Mouse (Mus musculus): ENCODE data around the gene Padi1. TPM values are rescaled to one million over a fixed set of nuclear protein-coding genes. Genes with fewer than 3 reads are reported as not detected.

The Padi1 gene
- total and polyA plus RNA-seq, 2 experiments from 2014 or later: not detected

- no peak overlapping the region for H3K4me2 ChIP-seq (ENCODE audit: low read depth, low read length)
- no peak for TF ChIP-seq EP300 (IDR thresholded peaks at IDR 0.05; ENCODE audit: low read depth)
- TF ChIP-seq CTCF (IDR thresholded peaks at IDR 0.05; ENCODE audit: low read depth): no peak
- no peak overlapping the region for H3K9ac ChIP-seq (replicated peaks; ENCODE audit: low read depth, low read length)
- WGBS: 25% methylated on average over 10 of the region's 10 CpGs
- H3K36me3 ChIP-seq (replicated peaks; ENCODE audit: control insufficient read depth, insufficient read depth, low read length): no peaks in the 10 kb centered on the region
- H3K9me3 ChIP-seq (replicated peaks; ENCODE audit: control insufficient read depth, low read length): no peaks in the 10 kb centered on the region
- H3K4me1 ChIP-seq (ENCODE audit: control insufficient read depth, insufficient read depth): peaks cover 17% of the 10 kb centered on the region
- H3K4me3 ChIP-seq (ENCODE audit: low read depth, low read length): no peak overlapping the region
- no peak for DNase-seq (ENCODE audit: low spot score)
- H3K27ac ChIP-seq (ENCODE audit: low read depth): no peak overlapping the region
- H3K27me3 ChIP-seq (ENCODE audit: control insufficient read depth, insufficient read depth, low read length): peaks cover 8% of the 10 kb centered on the region; the same call in 1 of the 2 replicates
- no peak for ATAC-seq (ENCODE audit: insufficient read depth, low read depth)
These were observed 29.3 kb downstream of the Padi1 start for GRCm38 (mm10) chr4:140815996-140816917.

DNA sequence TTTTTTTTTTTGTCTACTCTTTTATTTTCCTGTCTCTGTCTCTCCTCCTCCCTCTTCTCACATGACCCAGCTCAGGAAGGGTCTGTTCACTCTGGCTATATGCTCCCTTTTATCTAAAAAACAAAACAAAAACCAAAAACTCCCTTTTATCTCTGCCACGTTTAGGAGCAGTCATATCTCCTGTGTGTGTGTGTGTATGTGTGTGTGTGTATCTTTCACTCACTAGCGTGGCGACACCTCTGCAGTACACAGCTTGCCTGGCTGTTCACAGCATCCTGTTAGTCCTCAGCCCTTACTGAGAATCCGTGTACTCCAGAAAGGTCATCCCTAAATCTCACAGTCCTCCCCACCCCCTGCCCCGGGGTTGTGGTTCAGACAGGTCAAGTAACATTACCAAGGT, 30.1 kb downstream of the Padi1 start:
- 45% methylated on average over 5 of the region's 5 CpGs for WGBS
- H3K4me1 ChIP-seq (ENCODE audit: control insufficient read depth, insufficient read depth): peaks cover 17% of the 10 kb centered on the region
- H3K9ac ChIP-seq (replicated peaks; ENCODE audit: low read depth, low read length): no peak overlapping the region
- no peak overlapping the region for H3K4me2 ChIP-seq (ENCODE audit: low read depth, low read length)
- H3K27me3 ChIP-seq (ENCODE audit: control insufficient read depth, insufficient read depth, low read length): peaks cover 8% of the 10 kb centered on the region; the same call in 1 of the 2 replicates
- H3K4me3 ChIP-seq (ENCODE audit: low read depth, low read length): no peak overlapping the region
- H3K9me3 ChIP-seq (replicated peaks; ENCODE audit: control insufficient read depth, low read length): no peaks in the 10 kb centered on the region
- ATAC-seq (ENCODE audit: insufficient read depth, low read depth) (no peak), DNase-seq (ENCODE audit: low spot score) (no peak)
- TF ChIP-seq CTCF (IDR thresholded peaks at IDR 0.05; ENCODE audit: low read depth): no peak
- TF ChIP-seq EP300 (IDR thresholded peaks at IDR 0.05; ENCODE audit: low read depth): no peak
- H3K36me3 ChIP-seq (replicated peaks; ENCODE audit: control insufficient read depth, insufficient read depth, low read length): no peaks in the 10 kb centered on the region
- H3K27ac ChIP-seq (ENCODE audit: low read depth): no peak overlapping the region

DNA sequence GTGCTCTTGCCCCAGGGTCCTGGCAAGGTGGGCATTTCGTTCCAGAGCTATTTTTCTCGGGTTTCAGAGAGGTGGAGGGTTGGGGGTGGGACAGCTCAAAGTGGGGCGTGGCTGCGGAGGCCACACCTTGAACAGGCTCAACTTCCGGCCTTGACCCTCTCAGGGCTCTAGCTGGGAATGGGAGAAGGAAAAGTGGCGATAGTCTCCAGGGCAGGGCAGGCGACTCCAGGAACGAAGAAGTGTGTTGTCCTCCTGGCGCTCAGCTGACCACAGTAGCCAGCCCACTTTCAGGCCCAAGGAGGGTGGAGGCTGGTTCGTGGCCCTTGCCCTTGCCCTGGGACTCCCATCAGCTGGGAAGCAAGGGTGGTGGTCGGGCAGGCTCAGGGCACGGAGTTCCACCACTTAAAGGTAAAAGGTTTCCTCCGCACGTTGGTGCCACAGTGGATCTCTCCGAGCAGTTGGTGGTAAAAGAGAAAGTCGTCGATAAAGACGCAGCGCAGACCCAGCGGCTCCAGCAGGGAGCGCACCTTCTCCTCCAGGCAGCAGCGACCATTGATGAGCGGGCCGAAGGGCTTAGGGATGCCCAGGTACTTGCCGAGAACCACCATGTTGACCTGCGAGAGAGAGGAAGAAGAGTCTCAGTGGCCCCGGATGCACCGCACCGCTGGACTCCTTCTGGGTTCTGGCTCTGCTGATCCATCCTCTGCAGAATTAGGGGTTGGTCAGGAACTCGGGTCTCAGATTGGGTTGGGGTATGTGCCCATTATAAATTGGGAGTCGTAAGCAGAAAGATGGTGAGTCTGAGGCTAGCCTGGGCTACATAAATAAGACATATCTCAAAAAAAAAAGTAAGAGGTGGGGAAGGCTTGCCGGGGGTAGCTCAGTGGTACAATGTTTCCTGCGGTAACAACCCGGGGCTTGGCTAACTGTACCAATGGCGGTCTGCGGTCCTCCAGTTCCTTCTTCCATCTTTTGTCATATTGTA, 31.0 kb downstream of the Padi1 start:
- H3K9me3 ChIP-seq (replicated peaks; ENCODE audit: control insufficient read depth, low read length): no peaks in the 10 kb centered on the region
- H3K4me1 ChIP-seq (ENCODE audit: control insufficient read depth, insufficient read depth): peaks cover 17% of the 10 kb centered on the region
- H3K27me3 ChIP-seq (ENCODE audit: control insufficient read depth, insufficient read depth, low read length): peaks cover 8% of the 10 kb centered on the region; the same call in 1 of the 2 replicates
- H3K9ac ChIP-seq (replicated peaks; ENCODE audit: low read depth, low read length): no peak overlapping the region; the same call in 1 of the 2 replicates
- DNase-seq (ENCODE audit: low spot score) (no peak), ATAC-seq (ENCODE audit: insufficient read depth, low read depth) (no peak)
- peak overlapping the region; percentile 67 for H3K4me2 ChIP-seq (ENCODE audit: low read depth, low read length)
- H3K4me3 ChIP-seq (ENCODE audit: low read depth, low read length): peak overlapping the region; percentile 41
- H3K36me3 ChIP-seq (replicated peaks; ENCODE audit: control insufficient read depth, insufficient read depth, low read length): no peaks in the 10 kb centered on the region
- no peak overlapping the region for H3K27ac ChIP-seq (ENCODE audit: low read depth)
- 31% methylated on average over 36 of the region's 36 CpGs for WGBS
- TF ChIP-seq CTCF (IDR thresholded peaks at IDR 0.05; ENCODE audit: low read depth) (peak; percentile 40), EP300 (IDR thresholded peaks at IDR 0.05; ENCODE audit: low read depth) (no peak)

DNA sequence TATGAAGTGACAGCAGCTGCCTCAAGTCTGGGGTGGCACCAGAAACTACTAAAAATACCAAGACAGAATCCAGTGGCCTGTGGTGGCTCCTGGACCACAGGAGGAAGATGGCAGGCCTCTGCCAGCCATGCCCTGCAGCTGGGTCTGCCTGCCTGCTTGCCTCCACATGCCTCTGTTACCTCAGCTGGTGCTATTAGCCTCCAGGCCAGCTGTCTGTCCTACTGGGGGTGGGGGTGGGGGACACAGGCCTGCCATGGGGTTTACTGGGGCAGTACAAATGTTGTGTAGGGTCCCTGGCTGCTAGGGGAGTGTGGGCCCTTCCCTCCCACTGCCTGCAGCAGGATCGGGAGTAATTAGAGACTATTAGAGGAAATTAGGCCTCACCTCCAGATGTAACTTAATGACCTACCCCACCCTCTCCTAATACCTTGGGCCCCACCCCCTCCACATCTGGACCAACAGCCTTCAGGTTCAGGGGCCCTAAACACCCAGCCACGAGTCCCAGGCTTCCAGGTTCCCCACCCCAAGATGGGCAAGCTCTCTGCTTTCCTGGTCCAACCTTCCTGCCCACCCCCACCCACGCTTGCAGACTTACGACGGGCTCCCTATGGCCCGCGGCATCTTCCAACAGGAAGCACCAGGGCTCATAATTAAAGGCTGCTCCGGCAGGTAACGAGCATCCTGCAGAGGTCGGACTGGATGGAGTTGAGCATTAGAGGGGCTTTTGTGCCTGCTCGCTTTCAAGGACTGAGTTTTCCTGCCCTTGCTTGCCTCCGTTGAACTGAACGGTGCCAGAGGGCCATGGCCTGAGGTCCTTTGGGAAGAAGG, 32.0 kb downstream of the Padi1 start:
- H3K4me3 ChIP-seq (ENCODE audit: low read depth, low read length): no peak overlapping the region
- 48% methylated on average over 13 of the region's 13 CpGs for WGBS
- DNase-seq (ENCODE audit: low spot score) (no peak), ATAC-seq (ENCODE audit: insufficient read depth, low read depth) (no peak)
- H3K27me3 ChIP-seq (ENCODE audit: control insufficient read depth, insufficient read depth, low read length): peaks cover 8% of the 10 kb centered on the region; the same call in 1 of the 2 replicates
- H3K4me1 ChIP-seq (ENCODE audit: control insufficient read depth, insufficient read depth): peaks cover 17% of the 10 kb centered on the region
- H3K4me2 ChIP-seq (ENCODE audit: low read depth, low read length): peak overlapping the region; percentile 67; the same call in 1 of the 2 replicates
- no peaks in the 10 kb centered on the region for H3K36me3 ChIP-seq (replicated peaks; ENCODE audit: control insufficient read depth, insufficient read depth, low read length)
- no peak overlapping the region for H3K27ac ChIP-seq (ENCODE audit: low read depth)
- TF ChIP-seq CTCF (IDR thresholded peaks at IDR 0.05; ENCODE audit: low read depth) (no peak), EP300 (IDR thresholded peaks at IDR 0.05; ENCODE audit: low read depth) (no peak)
- no peaks in the 10 kb centered on the region for H3K9me3 ChIP-seq (replicated peaks; ENCODE audit: control insufficient read depth, low read length)
- no peak overlapping the region for H3K9ac ChIP-seq (replicated peaks; ENCODE audit: low read depth, low read length)
